Mouse (Mus musculus) kidney, embryonic 14.5 days (tissue): ENCODE results near the gene Olfr887. TPM values are rescaled to one million over a fixed set of nuclear protein-coding genes. Genes with fewer than 3 reads are reported as not detected.

Source experiments
- ATAC-seq: fragments of 200-750 bp; cut with Nextera tagmentation; 2 replicates; pipeline ENCODE4 v1.8.0; 2017; ENCODE audit warnings: moderate number of reproducible peaks, mild to moderate bottlenecking, moderate TSS enrichment, moderate library complexity; ENCODE audit not compliant: low FRiP score, low TSS enrichment
- H3K27ac ChIP-seq: fragments of 300-500 bp; sonication (generic); 2 replicates; pipeline ENCODE4 v1.5.1; 2014; ENCODE audit warnings: low read depth, mild to moderate bottlenecking, low read length, moderate library complexity, mixed read lengths
- H3K27me3 ChIP-seq: fragments of 300-500 bp; sonication (generic); 2 replicates; pipeline ENCODE4 v1.6.1; 2014; ENCODE audit warnings: mild to moderate bottlenecking, low read length; ENCODE audit not compliant: control insufficient read depth, insufficient read depth
- H3K36me3 ChIP-seq: fragments of 300-500 bp; sonication (generic); 2 replicates; pipeline ENCODE4 v1.6.1; 2014; ENCODE audit warnings: low read length, mixed read lengths; ENCODE audit not compliant: control insufficient read depth, insufficient read depth
- H3K4me1 ChIP-seq: fragments of 300-500 bp; sonication (generic); 2 replicates; pipeline ENCODE4 v1.6.1; 2014; ENCODE audit warnings: low read length, mixed read lengths; ENCODE audit not compliant: control insufficient read depth, insufficient read depth
- H3K4me2 ChIP-seq: fragments of 300-500 bp; sonication (generic); replicated peaks from 2 replicates; pipeline ENCODE4 v1.6.1; 2014; ENCODE audit warnings: low read depth, mild to moderate bottlenecking, low read length
- H3K4me3 ChIP-seq: fragments of 300-500 bp; sonication (generic); 2 replicates; pipeline ENCODE4 v1.5.1; 2014; ENCODE audit warnings: mild to moderate bottlenecking, low read length
- H3K9ac ChIP-seq: fragments of 300-500 bp; sonication (generic); 2 replicates; pipeline ENCODE4 v1.6.1; 2014; ENCODE audit warnings: low read depth, mild to moderate bottlenecking, low read length, moderate library complexity
- H3K9me3 ChIP-seq: fragments of 300-500 bp; sonication (generic); 2 replicates; pipeline ENCODE4 v1.6.1; 2016; ENCODE audit warnings: low read length; ENCODE audit not compliant: control insufficient read depth
- WGBS: fragments of 180-500 bp; shearing (Covaris S2); extraction: QIAGEN DNeasy Blood & Tissue Kit; methylation state at CpG from one replicate; pipeline ENCODE4 v1.1.7; 2014; 5-methylcytosine and 5-hydroxymethylcytosine counted together
- polyA plus RNA-seq: library from polyadenylated mRNA; unstranded; fragments of >200 nt; fragmentation: Nextera tagmentation; extraction: Ambion mirVana; gene quantifications from 2 replicates; pipeline ENCODE4 v1.2.1, GENCODE M21; 2014

The Olfr887 gene
- polyA plus RNA-seq, result not detected in 2 replicates

- no peaks in the 10 kb centered on the region for H3K9me3 ChIP-seq
- no peaks in the 10 kb centered on the region for H3K27me3 ChIP-seq
- no peak for ATAC-seq
- no peak within 1 kb of the TSS for H3K27ac ChIP-seq
- H3K36me3 ChIP-seq, result no peaks in the 10 kb centered on the region
- WGBS, result 82% methylated on average over 1 of the region's 1 CpGs
- H3K9ac ChIP-seq, result no peak within 1 kb of the TSS
- no peaks in the 10 kb centered on the region for H3K4me1 ChIP-seq
- H3K4me3 ChIP-seq, result no peak within 1 kb of the TSS
- no peak within 1 kb of the TSS for H3K4me2 ChIP-seq
Measured at GRCm38 (mm10) chr9:38083772-38084171, at the start of gene Olfr887. Gene Olfr887, plus strand, starts transcription at chr9:38084072.

GRCm38 (mm10) chr9:38046255-38046654 lies 37.6 kb upstream of the Olfr887 start, which contains the start of gene Olfr884:
Gene Olfr884, plus strand, starts transcription at chr9:38046555.
- Histone ChIP-seq H3K36me3 (no peaks in the 10 kb centered on the region), H3K4me2 (no peak within 1 kb of the TSS), H3K9me3 (no peaks in the 10 kb centered on the region), H3K4me1 (no peaks in the 10 kb centered on the region), H3K4me3 (no peak within 1 kb of the TSS), H3K9ac (no peak within 1 kb of the TSS), H3K27ac (no peak within 1 kb of the TSS), H3K27me3 (no peaks in the 10 kb centered on the region)
- ATAC-seq, result no peak
- WGBS, result 65% methylated on average over 1 of the region's 1 CpGs

- 90% methylated on average over 3 of the region's 3 CpGs for WGBS
- Histone ChIP-seq H3K9ac (no peak within 1 kb of the TSS), H3K9me3 (no peaks in the 10 kb centered on the region), H3K4me2 (no peak within 1 kb of the TSS), H3K4me1 (no peaks in the 10 kb centered on the region), H3K27ac (no peak within 1 kb of the TSS), H3K36me3 (no peaks in the 10 kb centered on the region), H3K27me3 (no peaks in the 10 kb centered on the region), H3K4me3 (no peak within 1 kb of the TSS)
- ATAC-seq, result no peak
Measured at GRCm38 (mm10) chr9:38061022-38061421, 22.9 kb upstream of the Olfr887 start, which contains the start of gene Olfr885. Gene Olfr885, plus strand, starts transcription at chr9:38061322.

- Histone ChIP-seq H3K27me3 (no peaks in the 10 kb centered on the region), H3K36me3 (no peaks in the 10 kb centered on the region), H3K9me3 (no peaks in the 10 kb centered on the region), H3K4me2 (no peak within 1 kb of the TSS), H3K27ac (no peak within 1 kb of the TSS), H3K4me1 (no peaks in the 10 kb centered on the region), H3K9ac (no peak within 1 kb of the TSS), H3K4me3 (no peak within 1 kb of the TSS)
- no peak for ATAC-seq
- WGBS, result 89% methylated on average over 1 of the region's 1 CpGs
Measured at GRCm38 (mm10) chr9:38107828-38108227, 24.0 kb downstream of the Olfr887 start, which contains the start of gene Olfr888. Gene Olfr888, plus strand, starts transcription at chr9:38108128.

- no peak within 1 kb of the TSS for H3K9ac ChIP-seq
- H3K4me3 ChIP-seq, result no peak within 1 kb of the TSS
- H3K4me1 ChIP-seq, result no peaks in the 10 kb centered on the region
- no peak within 1 kb of the TSS for H3K27ac ChIP-seq
- no peaks in the 10 kb centered on the region for H3K36me3 ChIP-seq
- H3K4me2 ChIP-seq, result no peak within 1 kb of the TSS
- H3K27me3 ChIP-seq, result no peaks in the 10 kb centered on the region
- no peak for ATAC-seq
- no peaks in the 10 kb centered on the region for H3K9me3 ChIP-seq
Measured at GRCm38 (mm10) chr9:38114898-38115297, 31.0 kb downstream of the Olfr887 start, which contains the start of gene Olfr889. Gene Olfr889, plus strand, starts transcription at chr9:38115198.

Other genes with a start within 250 kb of the Olfr887 start
- not detected in 2 replicates for gene Olfr877, start 229.8 kb upstream of the Olfr887 start, polyA plus RNA-seq
- not detected in 2 replicates for gene Olfr145, start 187.3 kb upstream of the Olfr887 start, polyA plus RNA-seq
- not detected in 2 replicates for gene Olfr878, start 166.2 kb upstream of the Olfr887 start, polyA plus RNA-seq
- not detected in 2 replicates for gene Olfr881, start 92.2 kb upstream of the Olfr887 start, polyA plus RNA-seq
- not detected in 2 replicates for gene Olfr883, start 58.3 kb upstream of the Olfr887 start, polyA plus RNA-seq
- gene Olfr884, start 37.5 kb upstream of the Olfr887 start, polyA plus RNA-seq, result not detected in 2 replicates
- gene Olfr885, start 22.8 kb upstream of the Olfr887 start, polyA plus RNA-seq, result not detected in 2 replicates
- gene Olfr888, start 24.1 kb downstream of the Olfr887 start, polyA plus RNA-seq, result not detected in 2 replicates
- 0.07 TPM in 1 of 2 replicates, not detected in the other for gene Olfr889, start 31.1 kb downstream of the Olfr887 start, polyA plus RNA-seq
- gene Olfr890, start 58.4 kb downstream of the Olfr887 start, polyA plus RNA-seq, result not detected in 2 replicates
- gene Olfr891, start 96.7 kb downstream of the Olfr887 start, polyA plus RNA-seq, result not detected in 2 replicates
- gene Olfr893, start 124.3 kb downstream of the Olfr887 start, polyA plus RNA-seq, result not detected in 2 replicates
- gene Olfr894, start 134.0 kb downstream of the Olfr887 start, polyA plus RNA-seq, result not detected in 2 replicates
- gene Olfr143, start 168.7 kb downstream of the Olfr887 start, polyA plus RNA-seq, result not detected in 2 replicates
- not detected in 2 replicates for gene Olfr895, start 183.8 kb downstream of the Olfr887 start, polyA plus RNA-seq
- gene Olfr896-ps1, start 207.0 kb downstream of the Olfr887 start, polyA plus RNA-seq, result not detected in 2 replicates
- not detected in 2 replicates for gene Olfr25, start 245.0 kb downstream of the Olfr887 start, polyA plus RNA-seq